Mouse (Mus musculus) embryonic facial prominence, embryonic 12.5 days (tissue): ENCODE data around the gene Inmt. TPM values are rescaled to one million over a fixed set of nuclear protein-coding genes. Genes with fewer than 3 reads are reported as not detected.
"Not testable (repeated sequence)": the region's sequence is repeated elsewhere in the genome, so short reads cannot be mapped to it uniquely, and the experiment has no call there.

ENCODE experiments used
- ATAC-seq: fragments of 200-750 bp; cut with Nextera tagmentation; 2 replicates; pipeline ENCODE4 v1.8.0; 2017; ENCODE audit not compliant: insufficient number of reproducible peaks, insufficient read depth, low FRiP score, low TSS enrichment
- H3K27ac ChIP-seq: fragments of 300-500 bp; sonication (generic); 2 replicates; pipeline ENCODE4 v1.5.1; 2016; ENCODE audit warnings: mild to moderate bottlenecking
- H3K27me3 ChIP-seq: fragments of 300-500 bp; sonication (generic); 2 replicates; pipeline ENCODE4 v1.6.1; 2016; ENCODE audit warnings: mild to moderate bottlenecking, moderate library complexity
- H3K36me3 ChIP-seq: fragments of 300-500 bp; sonication (generic); 2 replicates; pipeline ENCODE4 v1.6.1; 2016; ENCODE audit warnings: mild to moderate bottlenecking
- H3K4me1 ChIP-seq: fragments of 300-500 bp; sonication (generic); 2 replicates; pipeline ENCODE4 v1.6.1; 2016
- H3K4me2 ChIP-seq: fragments of 300-500 bp; sonication (generic); replicated peaks from 2 replicates; pipeline ENCODE4 v1.6.1; 2016; ENCODE audit warnings: mild to moderate bottlenecking, moderate library complexity
- H3K4me3 ChIP-seq: fragments of 300-500 bp; sonication (generic); 2 replicates; pipeline ENCODE4 v1.5.1; 2016; ENCODE audit warnings: mild to moderate bottlenecking
- H3K9ac ChIP-seq: fragments of 300-500 bp; sonication (generic); 2 replicates; pipeline ENCODE4 v1.6.1; 2016; ENCODE audit warnings: mild to moderate bottlenecking, moderate library complexity
- H3K9me3 ChIP-seq: fragments of 300-500 bp; sonication (generic); 2 replicates; pipeline ENCODE4 v1.6.1; 2016; ENCODE audit warnings: mild to moderate bottlenecking, moderate library complexity
- WGBS: fragments of 180-500 bp; shearing (Covaris S2); methylation state at CpG from one replicate; pipeline ENCODE4 v1.1.7; 2016; 5-methylcytosine and 5-hydroxymethylcytosine counted together
- polyA plus RNA-seq: library from polyadenylated mRNA; unstranded; fragments of >200 nt; fragmentation: Nextera tagmentation; extraction: Ambion mirVana; gene quantifications from 2 replicates; pipeline ENCODE4 v1.2.1, GENCODE M21; 2016

Inmt gene
- polyA plus RNA-seq, 1 experiment from 2014 or later, result 2.6 TPM

DNA sequence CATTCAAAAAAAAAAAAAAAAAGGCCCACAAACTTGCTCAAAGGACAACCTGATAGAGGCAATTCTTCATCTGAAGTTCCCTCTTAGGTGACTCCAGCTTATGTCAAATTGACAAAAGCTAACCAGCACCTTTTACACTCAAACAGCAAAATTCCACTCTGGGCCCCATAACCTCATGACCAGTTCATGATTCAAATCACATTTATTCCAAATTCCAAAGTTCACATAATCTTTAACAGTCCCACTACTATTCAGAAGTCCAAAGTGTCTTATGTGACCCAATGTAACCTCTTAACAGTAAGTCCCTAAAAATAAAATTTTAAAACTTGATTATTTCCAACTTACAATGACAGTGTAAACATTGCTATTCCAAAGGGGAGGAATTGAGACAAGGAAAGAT lies 14.6 kb upstream of the Inmt start:
- Histone ChIP-seq H3K9me3 (no peaks in the 10 kb centered on the region), H3K27ac (no peak overlapping the region), H3K36me3 (no peaks in the 10 kb centered on the region), H3K9ac (no peak overlapping the region), H3K4me2 (no peak overlapping the region), H3K27me3 (no peaks in the 10 kb centered on the region), H3K4me1 (no peaks in the 10 kb centered on the region), H3K4me3 (no peak overlapping the region)
- no peak for ATAC-seq

DNA sequence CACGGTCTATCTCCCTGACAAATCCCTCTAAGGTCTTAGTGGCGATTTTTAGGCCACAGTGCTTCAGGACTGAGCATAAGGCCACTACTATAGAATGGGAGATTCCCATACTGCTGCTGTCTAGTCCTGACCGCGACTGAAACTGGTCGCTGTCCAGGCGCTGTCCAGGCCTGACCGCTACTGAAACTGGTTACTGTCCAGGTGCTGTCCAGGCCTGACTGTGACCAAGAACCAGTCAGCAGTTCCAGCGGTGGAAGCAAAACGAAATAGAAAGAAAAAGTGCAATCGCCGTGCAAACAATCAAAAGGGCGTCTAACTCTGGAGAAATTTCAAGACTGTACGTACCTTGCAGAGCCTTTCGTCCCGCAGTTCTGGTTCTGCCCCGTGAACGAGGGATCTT lies 13.0 kb upstream of the Inmt start:
- H3K9me3 ChIP-seq, H3K36me3 ChIP-seq, H3K4me3 ChIP-seq, H3K27ac ChIP-seq, ATAC-seq, H3K9ac ChIP-seq, H3K4me2 ChIP-seq, H3K4me1 ChIP-seq, H3K27me3 ChIP-seq: not testable (repeated sequence)
- 95% methylated on average over 17 of the region's 17 CpGs for WGBS

DNA sequence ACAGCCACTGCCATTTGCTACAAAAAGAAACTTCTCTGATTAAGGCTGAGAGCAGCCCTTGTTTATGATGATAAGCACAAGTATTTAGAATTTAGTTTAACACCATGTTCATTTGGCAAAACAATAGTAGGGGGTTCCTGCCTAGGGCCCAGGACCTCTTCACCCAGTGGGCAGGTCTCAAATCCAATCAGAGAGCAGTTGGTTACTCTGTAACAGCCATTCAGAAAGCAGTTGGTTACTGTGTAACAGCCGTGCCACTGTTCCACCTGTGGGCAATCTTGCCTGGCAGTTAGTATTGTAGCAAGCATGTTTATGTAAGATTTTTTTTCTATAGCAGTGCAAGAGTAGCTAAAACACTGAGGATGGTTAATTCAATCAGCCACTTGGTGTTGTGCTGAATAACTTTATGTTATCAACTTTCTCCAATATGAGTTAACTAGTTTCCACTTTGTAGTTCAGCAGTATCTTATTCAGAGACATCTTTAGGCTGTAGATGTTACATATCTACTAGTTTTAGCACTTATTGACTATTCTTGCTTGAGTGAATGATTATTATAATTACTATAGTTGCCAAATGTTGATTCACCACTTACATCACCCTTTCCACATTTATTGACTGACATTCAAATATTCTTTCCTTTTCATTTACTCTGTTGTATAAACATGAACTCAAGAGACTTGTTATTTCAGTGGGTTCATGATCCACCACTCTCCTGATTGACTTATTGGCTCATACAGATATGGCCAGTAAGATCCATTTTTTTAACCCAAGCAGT lies 8.0 kb upstream of the Inmt start:
- no peak for ATAC-seq
- Histone ChIP-seq H3K27me3 (no peaks in the 10 kb centered on the region), H3K4me3 (no peak overlapping the region), H3K36me3 (no peaks in the 10 kb centered on the region), H3K27ac (no peak overlapping the region), H3K4me1 (no peaks in the 10 kb centered on the region), H3K9ac (no peak overlapping the region), H3K9me3 (no peaks in the 10 kb centered on the region), H3K4me2 (no peak overlapping the region)
- 80% methylated on average over 1 of the region's 1 CpGs for WGBS

DNA sequence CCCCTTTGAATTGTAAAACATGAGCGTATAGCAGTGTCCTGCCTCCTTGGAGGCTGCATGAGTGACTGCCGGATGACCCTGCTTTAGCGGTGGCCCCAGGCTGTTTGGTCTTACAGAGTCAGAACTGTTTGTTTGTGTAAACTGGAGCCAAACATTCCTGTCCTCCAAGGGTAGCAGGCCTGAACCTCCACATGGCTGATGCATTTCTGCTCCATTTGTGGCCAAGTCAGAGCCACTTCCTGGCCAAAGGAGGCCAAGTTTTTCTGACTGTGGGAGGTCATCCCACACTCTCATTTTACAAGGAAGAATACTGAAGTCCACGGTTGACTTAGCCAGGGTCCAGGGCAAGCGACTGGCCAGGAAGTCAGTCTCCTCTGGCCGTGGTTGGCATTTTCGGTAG lies 4.7 kb upstream of the Inmt start:
- Histone ChIP-seq H3K36me3 (no peaks in the 10 kb centered on the region), H3K9me3 (no peaks in the 10 kb centered on the region), H3K4me2 (no peak overlapping the region), H3K4me3 (no peak overlapping the region), H3K9ac (no peak overlapping the region), H3K27me3 (no peaks in the 10 kb centered on the region), H3K27ac (no peak overlapping the region), H3K4me1 (no peaks in the 10 kb centered on the region)
- WGBS, result 65% methylated on average over 7 of the region's 7 CpGs
- ATAC-seq, result no peak

DNA sequence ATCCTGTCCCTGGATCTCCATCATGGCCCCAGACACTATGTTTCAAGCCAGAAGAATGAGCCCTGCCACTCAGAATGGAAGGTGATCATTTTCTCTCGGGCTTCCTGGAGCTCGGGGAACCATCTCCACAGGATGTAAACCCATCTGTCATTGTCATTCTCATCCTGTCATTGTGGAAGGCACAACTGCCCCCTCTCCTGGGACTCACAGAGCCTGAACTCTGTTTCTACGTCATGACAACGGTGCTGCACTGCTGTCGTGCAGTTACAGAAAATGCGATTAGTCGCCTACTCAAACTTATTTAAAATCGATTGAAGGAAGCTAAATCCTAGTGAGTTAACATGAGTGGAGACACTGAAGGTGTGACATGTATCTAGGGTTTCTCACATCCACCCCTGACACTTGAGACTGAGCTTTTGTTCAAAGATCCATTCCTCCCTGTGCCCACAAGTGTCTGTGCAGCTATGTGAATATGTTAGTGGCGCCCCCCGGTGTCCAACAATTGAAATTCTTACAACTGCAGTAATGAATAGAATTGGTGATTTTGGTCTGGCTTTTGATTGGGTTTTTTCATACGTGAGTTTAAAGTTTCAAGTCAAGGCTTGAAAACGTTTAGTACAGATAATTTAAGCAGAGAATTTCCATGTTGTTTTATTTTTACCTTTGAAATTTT lies 2.4 kb upstream of the Inmt start:
- Histone ChIP-seq H3K9me3 (no peaks in the 10 kb centered on the region), H3K4me2 (no peak overlapping the region), H3K27ac (no peak overlapping the region), H3K9ac (no peak overlapping the region), H3K27me3 (no peaks in the 10 kb centered on the region), H3K4me1 (no peaks in the 10 kb centered on the region), H3K4me3 (no peak overlapping the region), H3K36me3 (no peaks in the 10 kb centered on the region)
- WGBS, result 52% methylated on average over 12 of the region's 12 CpGs
- ATAC-seq, result no peak

DNA sequence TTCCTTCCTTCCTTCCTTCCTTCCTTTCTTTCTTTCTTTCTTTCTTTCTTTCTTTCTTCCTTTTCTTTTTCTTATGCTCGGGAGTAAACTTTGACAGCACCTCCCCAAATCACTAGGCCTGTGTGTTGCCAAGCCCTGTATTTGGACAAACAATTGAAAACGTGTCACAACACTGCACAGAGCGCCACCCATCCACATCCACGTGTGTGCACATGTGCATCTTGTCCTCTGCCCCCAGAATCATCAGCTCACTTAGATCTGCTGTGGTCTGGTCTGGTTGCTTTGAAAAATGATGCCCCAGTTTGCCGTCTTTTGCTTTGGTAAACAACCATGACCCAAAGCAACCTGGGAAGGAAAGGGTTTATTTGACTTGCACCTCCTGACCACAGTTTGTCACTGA lies 1.0 kb upstream of the Inmt start:
- 48% methylated on average over 5 of the region's 5 CpGs for WGBS
- Histone ChIP-seq H3K9me3 (no peaks in the 10 kb centered on the region), H3K27ac (no peak overlapping the region), H3K4me1 (no peaks in the 10 kb centered on the region), H3K27me3 (no peaks in the 10 kb centered on the region), H3K4me3 (no peak overlapping the region), H3K36me3 (no peaks in the 10 kb centered on the region), H3K9ac (no peak overlapping the region), H3K4me2 (no peak overlapping the region)
- ATAC-seq, result no peak

DNA sequence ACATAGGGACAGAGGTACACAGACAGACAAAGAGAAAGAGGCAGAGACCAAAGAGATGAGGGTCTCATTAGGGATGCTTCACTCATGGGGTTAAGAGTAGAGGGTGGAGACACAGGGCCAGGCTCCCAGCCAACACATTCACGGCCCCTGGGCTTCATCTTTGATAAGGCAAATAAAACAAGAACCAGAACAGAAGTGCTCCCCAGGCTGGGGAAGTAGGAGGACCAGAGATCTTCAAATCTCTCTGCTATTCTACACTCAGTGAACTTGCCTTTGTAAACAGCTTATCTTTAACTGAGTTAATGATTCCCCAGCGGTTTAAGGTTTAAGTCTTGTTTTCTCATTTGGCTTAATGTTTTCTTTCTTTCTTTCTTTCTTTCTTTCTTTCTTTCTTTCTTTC lies 613 bp upstream of the Inmt start:
- 39% methylated on average over 2 of the region's 2 CpGs for WGBS
- no peaks in the 10 kb centered on the region for H3K27me3 ChIP-seq
- H3K4me1 ChIP-seq, result no peaks in the 10 kb centered on the region
- no peak overlapping the region for H3K9ac ChIP-seq
- no peak overlapping the region for H3K4me2 ChIP-seq
- no peak overlapping the region for H3K4me3 ChIP-seq
- no peaks in the 10 kb centered on the region for H3K9me3 ChIP-seq
- no peak for ATAC-seq
- H3K27ac ChIP-seq, result no peak overlapping the region
- no peaks in the 10 kb centered on the region for H3K36me3 ChIP-seq

DNA sequence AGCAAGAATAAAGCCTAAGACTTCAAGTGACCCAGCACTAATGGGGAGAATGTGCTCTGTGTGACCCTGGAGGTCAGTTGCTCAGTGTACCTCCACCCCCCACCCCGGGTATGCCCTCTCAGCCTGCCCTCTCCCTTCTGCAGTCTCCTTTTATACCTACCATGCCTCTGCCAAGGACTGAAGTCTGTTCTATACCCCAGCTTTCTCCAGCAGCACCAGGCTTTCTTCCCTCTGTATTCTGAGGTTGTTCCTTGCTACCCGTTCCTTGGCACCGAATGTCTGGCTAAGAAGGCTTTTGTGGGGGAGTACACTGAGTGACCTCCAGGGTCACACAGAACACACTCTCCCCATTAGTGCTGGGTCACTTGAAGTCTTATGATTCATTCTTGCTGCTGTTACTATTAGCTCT lies 898 bp downstream of the Inmt start:
- Histone ChIP-seq H3K4me2 (no peak overlapping the region), H3K4me1 (no peaks in the 10 kb centered on the region), H3K36me3 (no peaks in the 10 kb centered on the region), H3K9ac (no peak overlapping the region), H3K27me3 (no peaks in the 10 kb centered on the region), H3K27ac (no peak overlapping the region), H3K9me3 (no peaks in the 10 kb centered on the region), H3K4me3 (no peak overlapping the region)
- 24% methylated on average over 3 of the region's 3 CpGs for WGBS
- no peak for ATAC-seq

DNA sequence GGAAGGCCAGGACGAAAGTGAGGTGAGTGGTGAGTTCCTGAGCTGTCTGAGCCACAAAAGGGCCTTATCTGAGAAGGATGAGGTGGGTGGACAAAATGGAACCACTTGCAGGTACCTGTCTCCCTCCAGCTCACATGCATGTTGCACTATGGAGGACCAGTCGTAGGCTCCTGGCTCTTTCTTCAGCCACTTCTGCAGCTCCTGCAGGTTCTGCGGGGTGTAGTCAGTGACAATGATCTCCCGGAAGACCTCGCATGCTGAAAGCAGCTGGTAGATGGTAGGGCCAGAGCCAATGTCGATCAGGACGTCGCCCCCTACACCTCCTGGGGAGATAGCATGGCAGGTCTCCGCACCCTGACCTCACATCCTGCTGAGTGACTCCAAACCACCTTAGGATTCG lies 1.7 kb downstream of the Inmt start:
- no peaks in the 10 kb centered on the region for H3K27me3 ChIP-seq
- H3K4me1 ChIP-seq, result no peaks in the 10 kb centered on the region
- H3K9me3 ChIP-seq, result no peaks in the 10 kb centered on the region
- no peaks in the 10 kb centered on the region for H3K36me3 ChIP-seq
- H3K4me3 ChIP-seq, result no peak overlapping the region
- ATAC-seq, result no peak
- no peak overlapping the region for H3K9ac ChIP-seq
- no peak overlapping the region for H3K27ac ChIP-seq
- WGBS, result 57% methylated on average over 10 of the region's 10 CpGs
- H3K4me2 ChIP-seq, result no peak overlapping the region

DNA sequence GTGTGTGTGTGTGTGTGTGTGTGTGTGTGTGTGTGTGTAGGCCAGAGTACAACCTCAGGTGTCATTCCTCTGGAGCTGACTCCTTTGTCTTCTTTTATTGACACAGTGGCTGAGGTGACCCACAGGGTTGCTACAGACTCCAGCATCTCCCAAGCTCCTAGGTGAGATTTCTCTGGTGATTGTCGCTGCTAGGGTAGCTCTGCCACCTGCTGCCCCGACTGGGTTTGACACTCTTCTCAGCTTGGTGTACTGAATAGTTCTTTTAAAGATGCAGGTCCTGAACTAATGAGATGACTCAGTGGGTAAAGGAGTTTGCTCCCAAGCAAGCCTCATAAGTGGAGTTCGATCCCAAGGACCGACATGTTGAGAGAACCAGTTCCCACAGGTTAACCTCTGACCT lies 3.2 kb downstream of the Inmt start:
- Histone ChIP-seq H3K4me2 (no peak overlapping the region), H3K27ac (no peak overlapping the region), H3K36me3 (no peaks in the 10 kb centered on the region), H3K4me3 (no peak overlapping the region), H3K27me3 (no peaks in the 10 kb centered on the region), H3K9ac (no peak overlapping the region), H3K9me3 (no peaks in the 10 kb centered on the region), H3K4me1 (no peaks in the 10 kb centered on the region)
- WGBS, result 56% methylated on average over 4 of the region's 4 CpGs
- no peak for ATAC-seq

DNA sequence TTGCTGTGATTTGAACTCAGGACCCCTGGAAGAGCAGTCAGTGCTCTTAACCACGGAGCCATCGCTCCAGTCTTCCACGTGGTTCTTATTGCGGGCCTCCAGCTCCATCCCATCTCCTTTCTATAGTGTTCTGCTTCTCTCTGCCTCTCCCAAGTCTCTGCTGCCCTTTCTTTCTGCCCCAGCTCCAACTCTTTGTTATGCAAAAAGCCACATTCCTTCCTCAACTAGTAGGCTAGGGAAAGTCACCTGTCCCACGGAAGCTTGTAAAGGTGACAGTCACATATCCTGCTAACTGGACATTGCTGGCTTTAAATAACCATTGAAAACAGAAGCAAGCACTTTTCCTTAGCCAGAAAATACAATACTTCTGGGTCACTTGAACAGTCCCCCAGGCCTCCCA lies 5.0 kb downstream of the Inmt start:
- Histone ChIP-seq H3K27ac (no peak overlapping the region), H3K9me3 (no peaks in the 10 kb centered on the region), H3K9ac (no peak overlapping the region), H3K4me2 (no peak overlapping the region), H3K27me3 (no peaks in the 10 kb centered on the region), H3K36me3 (no peaks in the 10 kb centered on the region), H3K4me1 (no peaks in the 10 kb centered on the region), H3K4me3 (no peak overlapping the region)
- ATAC-seq, result no peak
- WGBS, result 68% methylated on average over 5 of the region's 5 CpGs

DNA sequence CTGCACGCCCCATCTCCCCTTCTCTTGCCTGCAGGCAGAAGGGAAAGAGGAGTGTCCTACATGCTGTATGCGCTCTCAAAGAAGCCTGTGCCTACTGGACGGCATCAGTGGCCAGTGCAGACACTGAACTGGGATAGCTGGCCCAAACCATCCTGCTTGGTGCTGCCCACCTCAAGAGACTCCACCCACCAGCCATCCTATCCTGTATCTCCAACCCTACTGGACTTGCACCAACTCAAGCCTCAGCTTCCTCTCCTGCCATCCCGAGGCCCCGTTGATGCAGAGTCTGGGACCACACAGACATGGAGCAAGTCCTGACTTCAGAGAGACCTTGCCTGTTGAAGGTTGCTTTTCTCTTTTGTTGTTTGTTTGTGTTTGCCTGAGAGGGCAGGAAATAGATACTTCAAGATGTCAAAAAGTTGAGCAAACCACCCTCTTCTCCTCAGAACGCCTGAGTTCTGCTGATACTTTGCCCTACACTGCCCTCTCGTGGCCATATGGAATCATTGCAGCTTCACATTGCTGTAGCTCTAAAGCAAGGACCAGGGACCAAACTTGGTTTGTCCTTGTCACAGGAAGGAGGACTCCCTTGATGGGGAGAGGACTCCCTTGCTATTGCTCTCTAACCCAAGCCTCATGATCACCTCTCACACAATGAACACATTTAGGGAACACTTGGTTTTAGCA lies 7.9 kb downstream of the Inmt start:
- H3K27me3 ChIP-seq, result no peaks in the 10 kb centered on the region
- no peaks in the 10 kb centered on the region for H3K36me3 ChIP-seq
- no peak overlapping the region for H3K27ac ChIP-seq
- H3K4me2 ChIP-seq, result no peak overlapping the region
- H3K9ac ChIP-seq, result no peak overlapping the region
- no peak for ATAC-seq
- H3K4me3 ChIP-seq, result no peak overlapping the region
- WGBS, result 46% methylated on average over 7 of the region's 7 CpGs
- no peaks in the 10 kb centered on the region for H3K4me1 ChIP-seq
- H3K9me3 ChIP-seq, result no peaks in the 10 kb centered on the region
